Mouse (Mus musculus): ENCODE measurements around the gene Gpr45. TPM values are rescaled to one million over a fixed set of nuclear protein-coding genes. Genes with fewer than 3 reads are reported as not detected.

The Gpr45 gene
- 3.8 and 5.0 TPM in 2 replicates for polyA plus RNA-seq (2014; fragmentation: Nextera tagmentation; extraction: Ambion mirVana)

- H3K4me3 ChIP-seq (ENCODE audit: low read depth, low read length), result peak within 1 kb of the TSS; percentile 64
- H3K27me3 ChIP-seq (ENCODE audit: control insufficient read depth, insufficient read depth, low read length), result no peaks in the 10 kb centered on the region
- H3K4me1 ChIP-seq (ENCODE audit: control insufficient read depth, insufficient read depth, low read length), result no peaks in the 10 kb centered on the region
- H3K27ac ChIP-seq (ENCODE audit: low read depth, low read length), result no peak within 1 kb of the TSS
- peak; percentile 78 for ATAC-seq (replicated peaks; ENCODE audit: insufficient number of reproducible peaks, low FRiP score, low TSS enrichment)
- H3K4me2 ChIP-seq, result peak within 1 kb of the TSS; percentile 97
- no peaks in the 10 kb centered on the region for H3K36me3 ChIP-seq (ENCODE audit: control insufficient read depth, insufficient read depth, low read length)
- under 1% methylated on average over 65 of the region's 71 CpGs for WGBS (ENCODE audit: insufficient replicate concordance)
- no peaks in the 10 kb centered on the region for H3K9me3 ChIP-seq (replicated peaks; ENCODE audit: control insufficient read depth, low read length)
- peak within 1 kb of the TSS; percentile 77 for H3K9ac ChIP-seq (ENCODE audit: low read depth, low read length)
Measured at GRCm38 (mm10) chr1:42952734-42953481, at the start of gene Gpr45. TSS of gene Gpr45 (plus strand) at chr1:42952872.

GRCm38 (mm10) chr1:42905148-42905547 lies 47.5 kb upstream of the Gpr45 start:
- WGBS (ENCODE audit: insufficient replicate concordance), result 84% methylated on average over 11 of the region's 11 CpGs
- H3K9ac ChIP-seq (ENCODE audit: low read depth, low read length), result no peak overlapping the region
- no peaks in the 10 kb centered on the region for H3K27me3 ChIP-seq (ENCODE audit: control insufficient read depth, insufficient read depth, low read length)
- no peak overlapping the region for H3K4me3 ChIP-seq (ENCODE audit: low read depth, low read length)
- no peaks in the 10 kb centered on the region for H3K9me3 ChIP-seq (replicated peaks; ENCODE audit: control insufficient read depth, low read length)
- no peaks in the 10 kb centered on the region for H3K4me1 ChIP-seq (ENCODE audit: control insufficient read depth, insufficient read depth, low read length)
- no peak for ATAC-seq (replicated peaks; ENCODE audit: insufficient number of reproducible peaks, low FRiP score, low TSS enrichment)
- no peak overlapping the region for H3K4me2 ChIP-seq
- H3K27ac ChIP-seq (ENCODE audit: low read depth, low read length), result no peak overlapping the region
- H3K36me3 ChIP-seq (ENCODE audit: control insufficient read depth, insufficient read depth, low read length), result peaks cover 6% of the 10 kb centered on the region

DNA sequence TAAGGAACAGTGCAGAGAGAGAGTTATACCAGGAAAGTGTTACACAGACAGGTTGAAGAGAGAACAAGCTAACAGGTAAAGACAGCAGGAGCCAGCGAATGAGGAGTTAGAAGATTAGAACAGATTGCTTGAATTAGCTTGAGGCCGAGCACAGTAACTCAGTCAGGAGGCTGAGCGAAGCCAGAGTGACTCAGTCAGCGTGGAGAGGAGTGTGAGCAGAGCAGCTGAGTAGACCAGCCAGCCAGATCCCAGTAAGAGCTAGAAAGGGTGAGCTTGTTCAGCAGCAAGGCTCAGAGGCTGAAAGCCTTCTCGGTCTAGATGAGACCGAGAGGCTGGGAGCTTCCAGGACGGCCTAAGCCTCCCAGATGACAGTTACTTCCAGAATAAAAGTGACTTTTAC lies 46.0 kb upstream of the Gpr45 start:
- H3K36me3 ChIP-seq (ENCODE audit: control insufficient read depth, insufficient read depth, low read length), result 0 out of 2 replicates have a peak, but pooled peaks cover 3% of the 10 kb centered on the region
- whole genome bisulfite sequencing (ENCODE audit: insufficient replicate concordance), result 82% methylated on average over 7 of the region's 7 CpGs
- no peak overlapping the region for H3K4me2 ChIP-seq
- no peak overlapping the region for H3K9ac ChIP-seq (ENCODE audit: low read depth, low read length)
- no peak overlapping the region for H3K4me3 ChIP-seq (ENCODE audit: low read depth, low read length)
- peaks cover 6% of the 10 kb centered on the region; the same call in 1 of the 2 replicates for H3K4me1 ChIP-seq (ENCODE audit: control insufficient read depth, insufficient read depth, low read length)
- no peaks in the 10 kb centered on the region for H3K9me3 ChIP-seq (replicated peaks; ENCODE audit: control insufficient read depth, low read length)
- no peak overlapping the region for H3K27ac ChIP-seq (ENCODE audit: low read depth, low read length)
- no peaks in the 10 kb centered on the region for H3K27me3 ChIP-seq (ENCODE audit: control insufficient read depth, insufficient read depth, low read length)
- ATAC-seq (replicated peaks; ENCODE audit: insufficient number of reproducible peaks, low FRiP score, low TSS enrichment), result no peak

GRCm38 (mm10) chr1:42907153-42907552 lies 45.5 kb upstream of the Gpr45 start:
- ATAC-seq (replicated peaks; ENCODE audit: insufficient number of reproducible peaks, low FRiP score, low TSS enrichment), result no peak

DNA sequence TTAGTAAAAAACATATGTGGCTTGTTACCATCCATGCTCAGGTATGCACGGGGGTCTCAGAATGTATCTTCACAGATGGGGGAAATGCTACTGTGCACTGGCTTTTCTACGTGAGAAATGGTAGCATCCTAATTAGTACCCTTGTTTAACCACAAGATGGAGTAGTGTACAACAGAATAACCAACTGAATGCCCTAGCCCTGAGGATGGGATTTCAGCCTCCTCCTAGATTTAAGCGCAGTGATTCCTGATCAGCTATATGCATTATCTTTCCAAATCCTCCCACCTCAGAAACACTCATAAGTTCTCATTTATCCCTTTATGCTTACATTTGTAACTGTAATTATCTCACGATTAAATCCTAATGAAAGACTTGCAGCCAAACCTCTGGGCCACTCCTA lies 37.6 kb upstream of the Gpr45 start:
- 18% methylated on average over 4 of the region's 4 CpGs for WGBS (ENCODE audit: insufficient replicate concordance)
- Histone ChIP-seq H3K9ac (ENCODE audit: low read depth, low read length) (no peak overlapping the region), H3K9me3 (replicated peaks; ENCODE audit: control insufficient read depth, low read length) (no peaks in the 10 kb centered on the region), H3K4me2 (no peak overlapping the region), H3K27me3 (ENCODE audit: control insufficient read depth, insufficient read depth, low read length) (no peaks in the 10 kb centered on the region), H3K36me3 (ENCODE audit: control insufficient read depth, insufficient read depth, low read length) (no peaks in the 10 kb centered on the region), H3K4me3 (ENCODE audit: low read depth, low read length) (no peak overlapping the region), H3K4me1 (ENCODE audit: control insufficient read depth, insufficient read depth, low read length) (peaks cover 8% of the 10 kb centered on the region; the same call in 1 of the 2 replicates), H3K27ac (ENCODE audit: low read depth, low read length) (no peak overlapping the region)
- ATAC-seq (replicated peaks; ENCODE audit: insufficient number of reproducible peaks, low FRiP score, low TSS enrichment), result no peak

More at GRCm38 (mm10) chr1:42907153-42907552, 45.5 kb upstream of the Gpr45 start:
- Histone ChIP-seq H3K4me1 (ENCODE audit: control insufficient read depth, insufficient read depth, low read length) (peaks cover 6% of the 10 kb centered on the region; the same call in 1 of the 2 replicates), H3K9ac (ENCODE audit: low read depth, low read length) (no peak overlapping the region), H3K9me3 (replicated peaks; ENCODE audit: control insufficient read depth, low read length) (no peaks in the 10 kb centered on the region), H3K27me3 (ENCODE audit: control insufficient read depth, insufficient read depth, low read length) (no peaks in the 10 kb centered on the region), H3K4me3 (ENCODE audit: low read depth, low read length) (no peak overlapping the region), H3K36me3 (ENCODE audit: control insufficient read depth, insufficient read depth, low read length) (0 out of 2 replicates have a peak, but pooled peaks cover 3% of the 10 kb centered on the region), H3K4me2 (no peak overlapping the region), H3K27ac (ENCODE audit: low read depth, low read length) (no peak overlapping the region)
- WGBS (ENCODE audit: insufficient replicate concordance), result 63% methylated on average over 4 of the region's 4 CpGs

GRCm38 (mm10) chr1:42916719-42917118 lies 36.0 kb upstream of the Gpr45 start:
- 72% methylated on average over 7 of the region's 7 CpGs for WGBS (ENCODE audit: insufficient replicate concordance)
- no peaks in the 10 kb centered on the region for H3K9me3 ChIP-seq (replicated peaks; ENCODE audit: control insufficient read depth, low read length)
- no peak overlapping the region for H3K4me2 ChIP-seq

DNA sequence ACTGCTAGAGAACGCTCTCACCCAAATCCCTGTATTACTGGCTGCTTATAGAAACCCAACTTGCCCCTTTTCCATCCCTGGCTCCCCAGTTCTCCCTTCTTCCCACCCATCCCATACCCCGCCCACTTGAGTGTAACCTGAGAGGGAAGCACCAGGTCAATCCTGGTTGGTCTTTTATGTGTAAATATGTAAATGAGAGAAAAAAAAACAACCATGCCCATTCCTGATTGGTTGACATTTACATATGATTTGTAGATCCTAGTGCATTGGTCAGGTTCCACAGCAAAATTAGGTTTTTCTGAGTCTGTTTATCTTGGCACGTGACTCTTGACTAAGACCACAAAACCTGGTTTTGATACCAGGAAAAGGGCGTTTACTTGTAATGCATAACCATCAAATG lies 34.8 kb upstream of the Gpr45 start:
- peak overlapping the region; percentile 51 for H3K4me2 ChIP-seq
- no peaks in the 10 kb centered on the region for H3K27me3 ChIP-seq (ENCODE audit: control insufficient read depth, insufficient read depth, low read length)
- H3K9ac ChIP-seq (ENCODE audit: low read depth, low read length), result no peak overlapping the region
- no peaks in the 10 kb centered on the region for H3K36me3 ChIP-seq (ENCODE audit: control insufficient read depth, insufficient read depth, low read length)
- H3K4me3 ChIP-seq (ENCODE audit: low read depth, low read length), result 0 out of 2 replicates have a peak overlapping the region, but pooled peaks have one; percentile 14
- no peak overlapping the region for H3K27ac ChIP-seq (ENCODE audit: low read depth, low read length)
- no peak for ATAC-seq (replicated peaks; ENCODE audit: insufficient number of reproducible peaks, low FRiP score, low TSS enrichment)
- H3K4me1 ChIP-seq (ENCODE audit: control insufficient read depth, insufficient read depth, low read length), result no peaks in the 10 kb centered on the region
- H3K9me3 ChIP-seq (replicated peaks; ENCODE audit: control insufficient read depth, low read length), result no peaks in the 10 kb centered on the region
- WGBS (ENCODE audit: insufficient replicate concordance), result 16% methylated on average over 4 of the region's 4 CpGs

More at GRCm38 (mm10) chr1:42916719-42917118, 36.0 kb upstream of the Gpr45 start:
- Histone ChIP-seq H3K4me3 (ENCODE audit: low read depth, low read length) (no peak overlapping the region), H3K27me3 (ENCODE audit: control insufficient read depth, insufficient read depth, low read length) (no peaks in the 10 kb centered on the region), H3K36me3 (ENCODE audit: control insufficient read depth, insufficient read depth, low read length) (no peaks in the 10 kb centered on the region), H3K4me1 (ENCODE audit: control insufficient read depth, insufficient read depth, low read length) (0 out of 2 replicates have a peak, but pooled peaks cover 2% of the 10 kb centered on the region), H3K9ac (ENCODE audit: low read depth, low read length) (no peak overlapping the region), H3K27ac (ENCODE audit: low read depth, low read length) (no peak overlapping the region)
- ATAC-seq (replicated peaks; ENCODE audit: insufficient number of reproducible peaks, low FRiP score, low TSS enrichment), result no peak

GRCm38 (mm10) chr1:42923924-42924323 lies 28.7 kb upstream of the Gpr45 start:
- Histone ChIP-seq H3K27me3 (ENCODE audit: control insufficient read depth, insufficient read depth, low read length) (no peaks in the 10 kb centered on the region), H3K9me3 (replicated peaks; ENCODE audit: control insufficient read depth, low read length) (no peaks in the 10 kb centered on the region), H3K36me3 (ENCODE audit: control insufficient read depth, insufficient read depth, low read length) (no peaks in the 10 kb centered on the region), H3K9ac (ENCODE audit: low read depth, low read length) (no peak overlapping the region), H3K4me3 (ENCODE audit: low read depth, low read length) (no peak overlapping the region), H3K4me1 (ENCODE audit: control insufficient read depth, insufficient read depth, low read length) (no peaks in the 10 kb centered on the region), H3K27ac (ENCODE audit: low read depth, low read length) (no peak overlapping the region), H3K4me2 (no peak overlapping the region)
- no peak for ATAC-seq (replicated peaks; ENCODE audit: insufficient number of reproducible peaks, low FRiP score, low TSS enrichment)
- WGBS (ENCODE audit: insufficient replicate concordance), result 71% methylated on average over 5 of the region's 5 CpGs

DNA sequence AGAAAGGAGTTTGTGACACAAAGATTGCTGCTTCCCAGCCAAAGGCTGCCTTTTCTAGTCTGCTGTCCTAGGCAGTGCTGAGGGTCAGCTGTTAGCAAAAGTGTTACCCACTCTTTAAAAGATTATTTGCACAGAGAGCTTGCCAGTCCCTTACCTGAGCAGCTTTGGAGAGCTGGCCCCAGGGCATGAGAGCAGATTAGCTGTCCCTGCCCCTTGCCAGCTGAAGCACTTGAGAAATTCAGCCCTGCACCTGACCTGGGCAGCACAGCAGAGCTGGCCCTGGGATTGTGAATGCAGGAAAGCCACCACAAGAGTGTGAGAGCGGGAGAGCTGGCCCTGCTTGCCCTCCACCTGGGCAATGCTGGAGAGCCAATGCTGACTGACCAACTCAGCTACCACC lies 19.1 kb upstream of the Gpr45 start:
- no peak overlapping the region for H3K27ac ChIP-seq (ENCODE audit: low read depth, low read length)
- no peaks in the 10 kb centered on the region for H3K9me3 ChIP-seq (replicated peaks; ENCODE audit: control insufficient read depth, low read length)
- H3K4me2 ChIP-seq, result no peak overlapping the region
- no peaks in the 10 kb centered on the region for H3K36me3 ChIP-seq (ENCODE audit: control insufficient read depth, insufficient read depth, low read length)
- no peak for ATAC-seq (replicated peaks; ENCODE audit: insufficient number of reproducible peaks, low FRiP score, low TSS enrichment)
- no peaks in the 10 kb centered on the region for H3K27me3 ChIP-seq (ENCODE audit: control insufficient read depth, insufficient read depth, low read length)
- no peaks in the 10 kb centered on the region for H3K4me1 ChIP-seq (ENCODE audit: control insufficient read depth, insufficient read depth, low read length)
- WGBS (ENCODE audit: insufficient replicate concordance), result 80% methylated on average over 1 of the region's 1 CpGs
- H3K4me3 ChIP-seq (ENCODE audit: low read depth, low read length), result no peak overlapping the region
- no peak overlapping the region for H3K9ac ChIP-seq (ENCODE audit: low read depth, low read length)
